Mouse (Mus musculus): Measurements from ENCODE around the gene Trpv2. TPM values are rescaled to one million over a fixed set of nuclear protein-coding genes. Genes with fewer than 3 reads are reported as not detected.

Gene Trpv2
- polyA plus RNA-seq, 1 experiment from 2014 or later = 4.2 TPM

DNA sequence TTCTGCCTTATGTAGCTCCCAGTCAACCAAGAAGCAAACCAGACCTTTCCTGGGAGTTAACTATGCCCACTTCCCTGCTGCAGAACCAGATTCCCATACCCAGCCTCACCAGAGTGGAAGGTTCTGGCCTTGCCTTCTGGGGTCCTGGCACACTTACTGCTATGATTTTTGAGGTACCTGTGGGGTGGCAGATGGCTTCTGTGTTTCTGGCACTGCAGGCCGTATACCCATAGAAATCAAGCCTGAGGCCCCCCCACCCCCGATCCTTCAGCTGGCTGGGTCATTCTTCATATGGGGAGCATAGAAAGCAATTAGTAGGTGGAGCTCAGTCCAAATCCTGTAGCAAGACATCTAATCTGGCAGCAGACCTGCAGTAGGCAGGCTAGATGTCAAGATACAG, 16.7 kb downstream of the Trpv2 start:
- WGBS = 90% methylated on average over 2 of the region's 2 CpGs
- no peaks in the 10 kb centered on the region for H3K36me3 ChIP-seq (ENCODE audit: control insufficient read depth, insufficient read depth, low read length)
- no peaks in the 10 kb centered on the region for H3K9me3 ChIP-seq (ENCODE audit: control insufficient read depth, low read length)
- no peak for ATAC-seq (ENCODE audit: insufficient number of reproducible peaks, insufficient read depth, low FRiP score, low read depth)
- peaks cover 5 to 16% of the 10 kb centered on the region in 2 experiments for H3K4me1 ChIP-seq (ENCODE audit: control insufficient read depth in 2 of 2, insufficient read depth in 2 of 2, low read length in 2 of 2)
- no peak overlapping the region for H3K4me2 ChIP-seq (ENCODE audit: low read length)
- no peaks in the 10 kb centered on the region for H3K27me3 ChIP-seq (ENCODE audit: control insufficient read depth, insufficient read depth, low read length)
- no peak overlapping the region for H3K4me3 ChIP-seq (ENCODE audit: control insufficient read depth in 1 of 2, insufficient read depth in 1 of 2, low read depth in 1 of 2, low read length in 2 of 2)
- no peak overlapping the region for H3K27ac ChIP-seq (replicated peaks in 1 of 2; ENCODE audit: control insufficient read depth in 1 of 2, insufficient read depth in 1 of 2, low read depth in 2 of 2, low read length in 2 of 2)
- no peak overlapping the region for H3K9ac ChIP-seq (ENCODE audit: low read length)

DNA sequence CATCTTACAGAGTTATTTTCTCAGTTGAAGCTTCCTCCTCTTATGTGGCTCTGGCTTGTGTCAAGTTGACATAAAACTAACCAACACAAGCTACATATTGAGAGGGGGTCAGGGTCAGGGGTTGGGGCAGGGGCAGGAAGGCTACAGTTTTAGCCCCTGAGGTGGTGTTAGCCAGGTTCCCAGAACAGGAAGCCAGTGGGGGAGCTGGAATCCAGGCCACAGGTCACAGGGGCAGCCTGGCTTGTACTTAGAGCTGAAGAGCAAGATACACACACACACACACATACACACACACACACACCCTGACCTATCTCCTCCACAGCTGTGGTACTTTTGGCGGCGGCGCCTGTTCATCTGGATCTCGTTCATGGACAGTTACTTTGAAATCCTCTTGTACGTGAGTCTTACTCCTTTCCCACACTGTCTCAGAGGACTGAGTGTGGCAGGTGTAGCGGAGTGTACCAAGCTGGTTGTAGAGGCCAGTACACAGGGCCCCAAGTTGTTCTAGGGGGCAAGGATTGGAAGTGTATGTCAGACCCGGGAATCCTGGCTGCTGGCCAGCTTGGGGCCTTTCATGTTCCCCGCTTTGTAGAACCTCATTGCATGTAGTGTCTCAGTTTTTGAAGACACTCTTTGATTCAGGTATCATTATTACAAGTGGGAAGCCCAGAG, 17.8 kb downstream of the Trpv2 start:
- WGBS = 44% methylated on average over 8 of the region's 8 CpGs
- H3K4me2 ChIP-seq (ENCODE audit: low read length) = no peak overlapping the region
- no peak overlapping the region for H3K9ac ChIP-seq (ENCODE audit: low read length)
- H3K27ac ChIP-seq (replicated peaks in 1 of 2; ENCODE audit: control insufficient read depth in 1 of 2, insufficient read depth in 1 of 2, low read depth in 2 of 2, low read length in 2 of 2) = no peak overlapping the region; a peak in 1 of 4 replicates
- H3K36me3 ChIP-seq (ENCODE audit: control insufficient read depth, insufficient read depth, low read length) = no peaks in the 10 kb centered on the region
- no peaks in the 10 kb centered on the region for H3K27me3 ChIP-seq (ENCODE audit: control insufficient read depth, insufficient read depth, low read length)
- peak; percentile 57 for ATAC-seq (ENCODE audit: insufficient number of reproducible peaks, insufficient read depth, low FRiP score, low read depth)
- peaks cover 5 to 16% of the 10 kb centered on the region in 2 experiments for H3K4me1 ChIP-seq (ENCODE audit: control insufficient read depth in 2 of 2, insufficient read depth in 2 of 2, low read length in 2 of 2)
- no peak overlapping the region for H3K4me3 ChIP-seq (ENCODE audit: control insufficient read depth in 1 of 2, insufficient read depth in 1 of 2, low read depth in 1 of 2, low read length in 2 of 2)
- H3K9me3 ChIP-seq (ENCODE audit: control insufficient read depth, low read length) = no peaks in the 10 kb centered on the region

DNA sequence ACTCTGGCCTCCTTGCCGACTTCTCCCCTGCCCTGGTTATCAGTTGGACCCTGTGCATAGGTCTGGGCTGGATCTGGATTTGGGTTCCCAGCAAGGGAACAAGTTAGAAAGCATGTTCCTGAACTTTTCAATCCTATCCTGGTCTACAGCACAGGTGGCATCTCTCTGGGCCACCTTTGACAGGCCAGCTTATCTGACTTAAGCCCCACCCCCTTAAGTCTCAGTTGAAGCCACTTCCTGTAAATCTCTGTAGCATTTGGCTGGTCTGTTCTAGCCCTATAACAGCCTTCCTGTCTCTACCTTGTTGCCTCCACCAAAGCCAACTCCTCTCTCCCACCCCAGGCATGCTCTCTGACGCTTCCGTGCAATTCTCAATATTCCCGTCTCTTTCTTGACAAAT, 24.3 kb downstream of the Trpv2 start:
- H3K9ac ChIP-seq (ENCODE audit: low read length) = no peak overlapping the region

DNA sequence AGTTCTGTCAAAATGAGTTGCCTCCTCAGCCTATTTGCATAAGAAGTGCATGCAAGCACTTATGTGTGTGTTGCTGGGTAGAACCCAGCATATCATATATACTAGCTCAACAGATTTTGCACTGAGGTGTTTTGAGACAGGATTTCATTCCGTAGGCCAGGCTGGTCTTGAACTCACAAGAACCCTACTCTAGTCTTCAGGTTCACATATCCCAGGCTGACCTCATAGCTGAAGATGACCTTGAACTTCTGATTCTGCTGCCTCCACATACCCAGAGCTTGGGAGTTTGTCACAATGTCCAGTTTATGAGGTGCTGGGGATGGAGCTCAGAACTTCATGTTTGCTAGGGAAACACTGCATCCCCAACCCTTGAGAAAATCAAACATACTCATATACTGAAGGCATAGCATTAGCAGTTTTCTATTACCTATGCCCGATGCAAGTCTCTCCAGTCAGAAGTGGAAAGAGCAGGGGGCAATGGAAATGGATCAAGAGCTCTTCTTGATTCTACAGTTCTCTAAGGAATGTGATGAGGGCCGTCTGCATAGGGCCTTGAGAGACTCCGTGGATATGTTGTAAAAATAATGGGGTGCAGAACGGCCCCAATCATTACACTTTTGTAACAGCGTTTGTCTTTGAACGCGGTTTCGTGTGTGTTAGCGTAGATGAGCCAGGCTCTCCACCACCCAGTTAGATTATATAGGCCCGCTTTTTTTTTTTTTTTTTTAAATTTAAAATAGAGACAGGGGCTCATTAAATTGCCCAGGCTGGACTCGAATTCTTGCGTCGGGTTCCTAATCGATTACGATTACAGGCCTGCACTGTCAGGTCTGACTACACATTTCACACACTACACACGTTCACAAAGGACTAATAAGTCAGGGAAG, 27.7 kb downstream of the Trpv2 start:
- Histone ChIP-seq H3K36me3 (ENCODE audit: control insufficient read depth, insufficient read depth, low read length) (peaks cover 38% of the 10 kb centered on the region), H3K4me3 (ENCODE audit: control insufficient read depth in 1 of 2, insufficient read depth in 1 of 2, low read depth in 1 of 2, low read length in 2 of 2) (peak overlapping the region; percentile 55 to 94), H3K9me3 (ENCODE audit: control insufficient read depth, low read length) (no peaks in the 10 kb centered on the region), H3K9ac (ENCODE audit: low read length) (peak overlapping the region; percentile 78), H3K27ac (replicated peaks in 1 of 2; ENCODE audit: control insufficient read depth in 1 of 2, insufficient read depth in 1 of 2, low read depth in 2 of 2, low read length in 2 of 2) (peak overlapping the region; percentile 94 to 96), H3K4me1 (ENCODE audit: control insufficient read depth in 2 of 2, insufficient read depth in 2 of 2, low read length in 2 of 2) (peaks cover 4 to 18% of the 10 kb centered on the region in 2 experiments), H3K4me2 (ENCODE audit: low read length) (peak overlapping the region; percentile 80), H3K27me3 (ENCODE audit: control insufficient read depth, insufficient read depth, low read length) (no peaks in the 10 kb centered on the region)
- 14% methylated on average over 17 of the region's 17 CpGs for WGBS
- ATAC-seq (ENCODE audit: insufficient number of reproducible peaks, insufficient read depth, low FRiP score, low read depth) = no peak

More for the DNA sequence above, 24.3 kb downstream of the Trpv2 start:
- Histone ChIP-seq H3K9me3 (ENCODE audit: control insufficient read depth, low read length) (no peaks in the 10 kb centered on the region), H3K27me3 (ENCODE audit: control insufficient read depth, insufficient read depth, low read length) (no peaks in the 10 kb centered on the region), H3K4me3 (ENCODE audit: control insufficient read depth in 1 of 2, insufficient read depth in 1 of 2, low read depth in 1 of 2, low read length in 2 of 2) (no peak overlapping the region), H3K27ac (replicated peaks in 1 of 2; ENCODE audit: control insufficient read depth in 1 of 2, insufficient read depth in 1 of 2, low read depth in 2 of 2, low read length in 2 of 2) (no peak overlapping the region), H3K4me1 (ENCODE audit: control insufficient read depth in 2 of 2, insufficient read depth in 2 of 2, low read length in 2 of 2) (peaks cover 0 to 2% of the 10 kb centered on the region in 2 experiments; a peak in 2 of 4 replicates), H3K4me2 (ENCODE audit: low read length) (no peak overlapping the region), H3K36me3 (ENCODE audit: control insufficient read depth, insufficient read depth, low read length) (0 out of 2 replicates have a peak, but pooled peaks cover 4% of the 10 kb centered on the region)
- no peak for ATAC-seq (ENCODE audit: insufficient number of reproducible peaks, insufficient read depth, low FRiP score, low read depth)
- 68% methylated on average over 4 of the region's 4 CpGs for WGBS

DNA sequence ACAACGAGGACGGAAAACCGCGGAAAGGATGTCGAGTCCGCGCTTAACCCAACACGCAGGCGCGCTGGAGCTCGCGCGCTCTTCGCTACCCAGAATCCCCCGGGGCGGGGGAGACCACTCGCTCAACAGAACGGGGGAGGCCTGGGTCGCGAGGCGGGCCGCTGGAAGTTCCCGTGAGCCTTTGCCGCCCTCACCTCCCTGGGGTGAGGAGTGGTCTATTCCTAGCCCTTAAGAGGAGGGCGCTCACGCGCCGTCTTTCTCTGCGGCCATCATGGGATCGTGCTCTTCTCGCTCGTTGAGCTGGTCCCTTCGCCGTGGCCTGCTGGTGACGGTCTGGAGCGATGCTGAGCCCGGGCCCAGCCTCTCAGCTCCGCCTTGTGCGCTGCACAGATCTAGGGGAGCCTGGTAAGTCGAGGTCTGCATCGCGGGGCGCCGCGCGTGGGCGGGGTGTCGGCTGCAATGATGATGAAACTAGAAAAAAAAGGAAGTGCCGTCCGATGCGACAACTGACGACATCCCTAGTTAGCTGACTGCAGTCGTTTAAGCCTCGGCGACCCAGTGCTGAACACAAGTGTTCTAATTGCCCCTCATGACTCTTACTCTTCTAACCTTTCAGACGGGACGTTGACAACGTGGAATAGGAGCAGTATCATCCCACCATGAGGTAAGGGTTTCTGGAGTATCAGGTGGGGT, 28.5 kb downstream of the Trpv2 start:
- peak overlapping the region; percentile 88 to 94 for H3K4me3 ChIP-seq (ENCODE audit: control insufficient read depth in 1 of 2, insufficient read depth in 1 of 2, low read depth in 1 of 2, low read length in 2 of 2)
- peaks cover 46% of the 10 kb centered on the region for H3K36me3 ChIP-seq (ENCODE audit: control insufficient read depth, insufficient read depth, low read length)
- peak overlapping the region; percentile 98 for H3K9ac ChIP-seq (ENCODE audit: low read length)
- peak; percentile 92 for ATAC-seq (ENCODE audit: insufficient number of reproducible peaks, insufficient read depth, low FRiP score, low read depth)
- peak overlapping the region; percentile 80 for H3K4me2 ChIP-seq (ENCODE audit: low read length)
- H3K4me1 ChIP-seq (ENCODE audit: control insufficient read depth in 2 of 2, insufficient read depth in 2 of 2, low read length in 2 of 2) = peaks cover 4 to 18% of the 10 kb centered on the region in 2 experiments
- peak overlapping the region; percentile 95 to 96 for H3K27ac ChIP-seq (replicated peaks in 1 of 2; ENCODE audit: control insufficient read depth in 1 of 2, insufficient read depth in 1 of 2, low read depth in 2 of 2, low read length in 2 of 2)
- H3K27me3 ChIP-seq (ENCODE audit: control insufficient read depth, insufficient read depth, low read length) = no peaks in the 10 kb centered on the region
- WGBS = under 1% methylated on average over 58 of the region's 58 CpGs
- H3K9me3 ChIP-seq (ENCODE audit: control insufficient read depth, low read length) = no peaks in the 10 kb centered on the region

DNA sequence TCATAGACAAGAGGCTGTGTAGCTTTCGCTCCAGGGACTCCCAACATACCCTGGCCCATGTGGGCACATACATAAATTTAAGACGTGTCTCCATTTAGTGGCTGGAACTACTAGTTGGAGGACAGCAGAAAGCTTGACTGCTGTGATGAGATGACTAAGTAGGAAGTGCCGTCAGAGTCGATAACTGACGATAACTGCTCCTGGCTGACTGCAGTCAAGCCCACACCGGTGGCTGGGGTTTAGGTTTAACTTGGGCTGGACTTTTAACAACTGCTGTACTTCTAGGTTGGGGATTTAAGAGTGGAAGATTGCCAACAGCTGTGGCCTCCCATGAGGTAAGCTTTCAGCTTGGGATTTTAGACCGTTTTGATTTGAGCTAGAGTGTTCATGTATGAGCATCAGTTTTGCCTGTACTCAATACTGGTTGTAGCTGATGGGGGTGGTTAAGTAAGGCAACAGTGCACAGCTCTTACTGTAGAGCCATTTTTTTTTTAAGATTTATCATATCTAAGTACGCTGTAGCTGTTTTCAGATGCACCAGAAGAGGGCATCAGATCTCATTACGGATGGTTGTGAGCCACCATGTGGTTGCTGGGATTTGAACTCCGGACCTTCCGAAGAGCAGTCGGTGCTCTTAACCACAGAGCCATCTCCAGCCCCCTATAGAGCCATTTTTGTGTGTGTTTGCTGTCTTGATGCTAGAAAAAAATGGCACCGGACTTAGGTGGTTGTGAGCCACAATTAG, 29.2 kb downstream of the Trpv2 start:
- Histone ChIP-seq H3K4me1 (ENCODE audit: control insufficient read depth in 2 of 2, insufficient read depth in 2 of 2, low read length in 2 of 2) (peaks cover 4 to 18% of the 10 kb centered on the region in 2 experiments), H3K27me3 (ENCODE audit: control insufficient read depth, insufficient read depth, low read length) (no peaks in the 10 kb centered on the region), H3K9me3 (ENCODE audit: control insufficient read depth, low read length) (no peaks in the 10 kb centered on the region), H3K9ac (ENCODE audit: low read length) (peak overlapping the region; percentile 98), H3K4me3 (ENCODE audit: control insufficient read depth in 1 of 2, insufficient read depth in 1 of 2, low read depth in 1 of 2, low read length in 2 of 2) (peak overlapping the region; percentile 88 to 94), H3K36me3 (ENCODE audit: control insufficient read depth, insufficient read depth, low read length) (peaks cover 53% of the 10 kb centered on the region), H3K4me2 (ENCODE audit: low read length) (peak overlapping the region; percentile 80), H3K27ac (replicated peaks in 1 of 2; ENCODE audit: control insufficient read depth in 1 of 2, insufficient read depth in 1 of 2, low read depth in 2 of 2, low read length in 2 of 2) (peak overlapping the region; percentile 95 to 96)
- ATAC-seq (ENCODE audit: insufficient number of reproducible peaks, insufficient read depth, low FRiP score, low read depth) = no peak
- 2% methylated on average over 13 of the region's 13 CpGs for WGBS

Measured in heart, embryonic 14.5 days (tissue).